Mouse (Mus musculus) gastrocnemius, postnatal 14 days (tissue): Measurements from ENCODE around the gene Dnttip2. TPM values are rescaled to one million over a fixed set of nuclear protein-coding genes. Genes with fewer than 3 reads are reported as not detected.

Source experiments
- DNase-seq: peaks from one replicate; pipeline ENCODE4 v3.0.0; 2021; ENCODE audit warnings: mixed read lengths
- intact Hi-C: fragments of 180-260 bp; cut with DNase I; formaldehyde crosslinking; loops from one replicate; pipeline ENCODE4 v1.15.1; 2025; ENCODE audit warnings: low total_unique reads
- microRNA-seq, 2 experiments: library from miRNA; unstranded; fragments of <30 nt; microRNA quantifications; one replicate each; pipeline ENCODE4 v1.2.0; 2021
- total RNA-seq, 2 experiments: library from RNA; stranded (reverse); gene quantifications; 2 replicates each; pipeline ENCODE4 v1.2.3; 2021

The Dnttip2 gene
- total RNA-seq, 2 experiments from 2014 or later: 18.4 to 19.7 TPM

- no peak for DNase-seq
- intact Hi-C loops: loop anchor here (2.0 kb wide), 1 partner anchor 151 kb away; no protein-coding TSS in a partner anchor
These were observed 39.7 kb downstream of the Dnttip2 start for GRCm38 (mm10) chr3:122313936-122314335.

GRCm38 (mm10) chr3:122316621-122317020, 42.4 kb downstream of the Dnttip2 start:
- intact Hi-C loops: no loop called here

DNA sequence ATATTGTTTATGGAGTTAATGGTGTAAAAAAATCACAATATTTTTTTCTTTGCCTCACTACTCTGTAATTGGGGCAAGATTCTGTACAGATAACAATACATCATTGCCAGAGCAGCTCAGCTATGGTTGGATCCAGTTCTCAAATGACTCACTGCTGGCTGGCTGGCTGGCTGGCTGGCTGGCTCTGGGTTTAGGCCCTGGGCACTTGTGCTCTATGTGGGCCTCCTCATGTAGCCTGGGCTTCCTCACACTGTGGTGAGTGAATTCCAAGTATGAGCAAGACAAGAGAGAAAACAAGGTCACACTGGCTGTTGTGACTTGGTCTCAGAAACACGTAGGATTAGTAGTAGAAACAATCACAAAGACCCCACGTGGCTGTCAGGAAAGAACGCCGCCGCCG, 43.2 kb downstream of the Dnttip2 start:
- DNase-seq: peak; percentile 55
- intact Hi-C loops: no loop called here

More at GRCm38 (mm10) chr3:122316621-122317020, 42.4 kb downstream of the Dnttip2 start:
- no peak for DNase-seq

- DNase-seq: no peak
- intact Hi-C loops: no loop called here
These were observed 48.0 kb downstream of the Dnttip2 start for GRCm38 (mm10) chr3:122322226-122322625.

DNA sequence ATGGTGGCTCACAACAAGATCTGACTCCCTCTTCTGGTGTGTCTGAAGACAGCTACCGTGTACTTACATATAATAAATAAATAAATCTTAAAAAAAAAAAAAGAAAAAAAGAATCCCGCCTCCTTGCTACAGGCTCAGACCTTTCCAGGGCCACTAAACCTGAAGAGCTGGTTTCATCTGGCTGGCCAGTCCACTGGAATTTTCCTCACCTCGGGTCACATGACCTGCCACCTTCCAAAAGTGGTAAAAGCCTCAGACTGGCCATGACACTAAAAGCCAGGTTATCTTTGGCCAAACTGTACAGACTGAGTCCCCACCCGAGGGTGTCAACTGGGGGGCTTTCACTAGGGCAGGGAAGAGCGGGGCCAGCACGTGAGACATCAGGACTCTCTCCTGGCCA, 49.7 kb downstream of the Dnttip2 start:
- no peak for DNase-seq
- intact Hi-C loops: no loop called here

- DNase-seq: no peak
- intact Hi-C loops: no loop called here
These were observed 50.3 kb downstream of the Dnttip2 start for GRCm38 (mm10) chr3:122324528-122324927.

- intact Hi-C loops: no loop called here
- no peak for DNase-seq
These were observed 56.3 kb downstream of the Dnttip2 start for GRCm38 (mm10) chr3:122330484-122330883.

DNA sequence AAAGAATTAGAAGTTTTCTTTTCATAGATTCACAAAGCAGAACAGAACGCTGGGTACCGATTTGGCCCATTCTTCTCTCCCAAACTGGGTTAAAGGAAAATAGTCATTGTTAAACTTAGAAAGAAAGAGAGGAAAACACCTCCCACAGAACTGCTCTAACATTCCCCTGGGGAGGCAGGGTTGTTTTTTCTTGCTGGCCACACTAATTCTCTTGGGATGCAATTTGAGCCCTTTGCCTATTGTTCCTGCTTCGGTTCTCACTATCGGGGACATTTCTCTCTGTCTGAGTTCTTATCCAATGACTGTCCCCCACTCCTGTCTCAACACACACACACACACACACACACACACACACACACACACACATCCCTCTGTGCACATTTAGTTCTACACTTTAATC, 59.3 kb downstream of the Dnttip2 start:
- intact Hi-C loops: no loop called here
- DNase-seq: no peak

- intact Hi-C loops: no loop called here
- no peak for DNase-seq
These were observed 59.7 kb downstream of the Dnttip2 start for GRCm38 (mm10) chr3:122333902-122334301.

- DNase-seq: no peak
- intact Hi-C loops: no loop called here
These were observed 60.2 kb downstream of the Dnttip2 start for GRCm38 (mm10) chr3:122334375-122334774.

Small RNAs within 50 kb of the gene (microRNA-seq; reads per million reads assigned to microRNA genes)
- gene Gm22903 (0 reads per million in 2 experiments), gene Mir760 (9.0 to 22.0 reads per million in 2 experiments)

Other genes starting within 250 kb of the Dnttip2 start
- 1 to 10 TPM; 1.0 to 1.1 TPM for gene Abca4, start 229.9 kb upstream of the Dnttip2 start, total RNA-seq
- gene Gclm, start 28.8 kb upstream of the Dnttip2 start, total RNA-seq: 10 to 100 TPM; 22.7 to 28.7 TPM
- gene Bcar3, start 19.7 kb downstream of the Dnttip2 start, total RNA-seq: 1 to 10 TPM; 8.3 to 9.5 TPM